Mouse (Mus musculus) spleen, adult 2 months (tissue): ENCODE data around the gene Gm32742.

Experiments used
- CTCF ChIP-seq: fragments of 200-500 bp; IDR thresholded peaks from 2 replicates; pipeline ENCODE4 v1.5.1; 2011; ENCODE audit warnings: mild to moderate bottlenecking, inconsistent platforms; ENCODE audit not compliant: insufficient read depth, insufficient read length, insufficient replicate concordance; ENCODE audit errors: extremely low read depth
- POLR2A ChIP-seq: fragments of 200-500 bp; IDR thresholded peaks from 2 replicates; pipeline ENCODE4 v1.6.1; 2011; ENCODE audit warnings: low read depth, low read length, inconsistent platforms

DNA sequence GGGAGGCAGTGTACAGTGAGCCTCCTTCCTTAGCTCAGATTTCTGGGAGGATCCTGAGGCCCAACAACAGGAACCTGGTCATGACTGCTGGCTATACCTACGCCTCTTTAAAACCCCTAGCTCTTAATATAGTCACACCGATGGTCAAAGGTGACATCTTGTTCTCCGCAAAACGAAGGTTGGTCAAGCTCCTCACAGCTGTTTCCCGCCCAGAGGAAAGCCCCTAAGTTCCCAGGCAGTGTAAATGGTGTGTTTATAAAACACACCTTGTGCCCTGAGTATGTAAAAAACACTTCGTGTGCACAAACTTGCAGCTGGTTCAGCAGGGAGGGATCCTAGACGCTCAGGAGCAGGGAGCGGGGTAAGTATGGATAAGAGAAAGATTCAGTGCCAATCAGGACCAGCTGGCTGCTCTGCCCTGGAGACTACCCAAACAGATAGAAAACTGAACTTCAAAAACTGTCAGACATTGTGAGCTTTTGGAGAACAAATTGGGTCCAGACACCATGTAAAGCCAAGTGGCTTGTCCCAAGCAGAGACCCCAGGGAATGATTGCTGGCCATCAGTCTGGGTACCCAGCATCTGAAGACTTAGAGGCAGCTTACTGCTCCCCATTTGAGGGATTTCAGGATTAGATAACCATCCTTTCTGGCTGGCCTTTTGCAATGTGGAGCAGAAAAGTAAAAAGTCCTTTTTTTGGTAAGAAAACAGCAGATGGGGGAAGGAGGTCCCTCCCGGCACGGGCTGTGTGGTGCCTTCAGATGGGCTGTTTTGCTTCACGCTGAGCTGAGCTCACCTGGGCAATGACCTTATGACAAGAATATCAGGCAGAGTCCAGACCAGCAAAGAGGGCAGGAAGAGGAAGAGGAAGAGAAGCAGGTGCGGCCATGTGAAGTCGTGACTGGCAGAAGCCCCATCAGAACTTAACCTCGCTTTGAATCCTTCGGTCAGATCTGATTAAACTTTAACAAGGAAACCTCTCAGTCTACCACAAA, 17.7 kb upstream of the Gm32742 start:
- no peak for TF ChIP-seq CTCF
- no peak for TF ChIP-seq POLR2A
